ENCODE assay signal across 11 mouse cellular contexts in genomic region chr15:77213829-77214228, GRCm38 (mm10).
DNase-seq lines count a peak whose midpoint lies in the region; ATAC-seq and TF ChIP-seq lines count a peak whose summit lies in the region.
"Had no signal": no experiment of that assay in that cellular context is flagged by ENCODE, and none has a peak within 500 bp of the region (broad histone marks: within the 10 kb centered on the region; RNA-seq: fewer than 3 reads in every experiment).

No protein-coding gene starts in this region.

- H3K27ac ChIP-seq in lung, embryonic 14.5 days (ENCODE audit: low read depth): peak overlapping the region; percentile 79; the same call in 1 of the 2 replicates
- H3K27ac ChIP-seq in kidney, embryonic 16.5 days (ENCODE audit: low read length): peak overlapping the region; percentile 86
- peak overlapping the region; percentile 79 for H3K27ac ChIP-seq in stomach, embryonic 16.5 days (ENCODE audit: low read length)
- H3K27ac ChIP-seq: hindbrain, embryonic 15.5 days; liver, embryonic 14.5 days; midbrain, embryonic 15.5 days had no signal

- ATAC-seq in lung, embryonic 14.5 days (ENCODE audit: insufficient read depth): no peak
- ATAC-seq in kidney, embryonic 16.5 days (ENCODE audit: low FRiP score, low TSS enrichment): no peak
- ATAC-seq in stomach, embryonic 16.5 days (ENCODE audit: insufficient read depth, low FRiP score): no peak
- ATAC-seq in megakaryocyte progenitor cell, adult 5-6 weeks (replicated peaks; ENCODE audit: poor library complexity): no peak
- ATAC-seq: midbrain, embryonic 15.5 days had no signal

- H3K36me3 ChIP-seq in lung, embryonic 14.5 days (ENCODE audit: insufficient read depth): 0 out of 2 replicates have a peak, but pooled peaks cover 4% of the 10 kb centered on the region
- H3K36me3 ChIP-seq in kidney, embryonic 16.5 days (ENCODE audit: insufficient read depth, low read length): no peaks in the 10 kb centered on the region
- no peaks in the 10 kb centered on the region for H3K36me3 ChIP-seq in stomach, embryonic 16.5 days (ENCODE audit: control insufficient read depth, insufficient read depth, low read length)
- H3K36me3 ChIP-seq: hindbrain, embryonic 15.5 days; midbrain, embryonic 15.5 days had no signal

- peaks cover 46% of the 10 kb centered on the region for H3K4me1 ChIP-seq in lung, embryonic 14.5 days (ENCODE audit: insufficient read depth)
- H3K4me1 ChIP-seq in kidney, embryonic 16.5 days (ENCODE audit: insufficient read depth, low read length): peaks cover 58% of the 10 kb centered on the region
- H3K4me1 ChIP-seq in stomach, embryonic 16.5 days (ENCODE audit: control insufficient read depth, insufficient read depth, low read length): peaks cover 44% of the 10 kb centered on the region

- no peak overlapping the region for H3K4me3 ChIP-seq in lung, embryonic 14.5 days (ENCODE audit: low read depth, low read length)
- H3K4me3 ChIP-seq in kidney, embryonic 16.5 days (ENCODE audit: low read length): no peak overlapping the region
- no peak overlapping the region for H3K4me3 ChIP-seq in stomach, embryonic 16.5 days (replicated peaks; ENCODE audit: low read length)
- H3K4me3 ChIP-seq: hindbrain, embryonic 15.5 days; midbrain, embryonic 15.5 days had no signal

- 26% methylated on average over 5 of the region's 5 CpGs for WGBS in lung, embryonic 14.5 days
- whole genome bisulfite sequencing in kidney, embryonic 16.5 days: 35% methylated on average over 5 of the region's 5 CpGs
- 32% methylated on average over 5 of the region's 5 CpGs for WGBS in stomach, embryonic 16.5 days

- DNase-seq in embryo, embryonic 10 days (ENCODE audit: low spot score): peak; percentile 18
- no peak for DNase-seq in embryo, embryonic 11 days
- DNase-seq in lung, embryonic 14.5 days: peak; percentile 29
- no peak for DNase-seq in lung, postnatal 4 days
- no peak for DNase-seq in ovary, postnatal 36 days (ENCODE audit: low spot score)

- H3K27me3 ChIP-seq in lung, embryonic 14.5 days (ENCODE audit: insufficient read depth, low read length): no peaks in the 10 kb centered on the region
- no peaks in the 10 kb centered on the region for H3K27me3 ChIP-seq in kidney, embryonic 16.5 days (ENCODE audit: insufficient read depth, low read length)
- H3K27me3 ChIP-seq in stomach, embryonic 16.5 days (ENCODE audit: control insufficient read depth, insufficient read depth, low read length): no peaks in the 10 kb centered on the region
- H3K27me3 ChIP-seq: hindbrain, embryonic 15.5 days; midbrain, embryonic 15.5 days had no signal

- H3K9me3 ChIP-seq in lung, embryonic 14.5 days (ENCODE audit: low read depth, low read length): no peaks in the 10 kb centered on the region
- H3K9me3 ChIP-seq in kidney, embryonic 16.5 days (ENCODE audit: low read length): no peaks in the 10 kb centered on the region
- H3K9me3 ChIP-seq in stomach, embryonic 16.5 days (replicated peaks; ENCODE audit: control insufficient read depth, low read length): no peaks in the 10 kb centered on the region
- H3K9me3 ChIP-seq: hindbrain, embryonic 15.5 days; midbrain, embryonic 15.5 days had no signal

- no peak overlapping the region for H3K4me2 ChIP-seq in lung, embryonic 14.5 days
- no peak overlapping the region for H3K4me2 ChIP-seq in kidney, embryonic 16.5 days (replicated peaks; ENCODE audit: low read depth, low read length)
- no peak overlapping the region for H3K4me2 ChIP-seq in stomach, embryonic 16.5 days (ENCODE audit: low read depth, low read length)
- H3K4me2 ChIP-seq: hindbrain, embryonic 15.5 days; midbrain, embryonic 15.5 days had no signal

- TF ChIP-seq CTCF in lung, embryonic 14.5 days (IDR thresholded peaks at IDR 0.05; ENCODE audit: low read depth): no peak

- H3K9ac ChIP-seq in lung, embryonic 14.5 days: no peak overlapping the region
- H3K9ac ChIP-seq in kidney, embryonic 16.5 days (replicated peaks; ENCODE audit: low read length): no peak overlapping the region; the same call in 1 of the 2 replicates
- H3K9ac ChIP-seq in stomach, embryonic 16.5 days (ENCODE audit: low read length): no peak overlapping the region
- H3K9ac ChIP-seq: hindbrain, embryonic 15.5 days; liver, embryonic 14.5 days; midbrain, embryonic 15.5 days had no signal

Comparison
In these comparisons a context has a peak if more than half of its experiments do, and no peak if none do; other contexts are left out.
1. DNase-seq: peak in embryo, embryonic 10 days (single experiment) and lung, embryonic 14.5 days (single experiment); none in embryo, embryonic 11 days (single experiment), lung, postnatal 4 days (0 of 2) and ovary, postnatal 36 days (single experiment).
2. Peak in every context shown above with its lines, with median percentiles within 50 percentile points of each other: H3K27ac ChIP-seq.